Mouse (Mus musculus) lung, postnatal 0 days (tissue): ENCODE measurements around the gene Reep6. TPM values are rescaled to one million over a fixed set of nuclear protein-coding genes. Genes with fewer than 3 reads are reported as not detected.

Source experiments
- ATAC-seq: fragments of 200-750 bp; cut with Nextera tagmentation; 2 replicates; pipeline ENCODE4 v1.8.0; 2017; ENCODE audit warnings: moderate library complexity
- DNase-seq: peaks from one replicate; pipeline ENCODE4 v3.0.0-alpha.2; 2016; ENCODE audit warnings: low spot score
- H3K27ac ChIP-seq: fragments of 300-500 bp; sonication (generic); 2 replicates; pipeline ENCODE4 v1.5.1; 2014; ENCODE audit warnings: antibody characterized with exemption, mild to moderate bottlenecking, low read length, mixed read lengths
- H3K27me3 ChIP-seq: fragments of 300-500 bp; sonication (generic); replicated peaks from 2 replicates; pipeline ENCODE4 v1.6.1; 2014; ENCODE audit warnings: low read length, mixed read lengths; ENCODE audit not compliant: insufficient read depth
- H3K36me3 ChIP-seq: fragments of 300-500 bp; sonication (generic); 2 replicates; pipeline ENCODE4 v1.6.1; 2014; ENCODE audit warnings: low read length, mixed read lengths; ENCODE audit not compliant: insufficient read depth
- H3K4me1 ChIP-seq: fragments of 300-500 bp; sonication (generic); 2 replicates; pipeline ENCODE4 v1.6.1; 2014; ENCODE audit warnings: antibody characterized with exemption, low read depth, low read length, mixed read lengths; ENCODE audit not compliant: insufficient read depth
- H3K4me2 ChIP-seq: fragments of 300-500 bp; sonication (generic); replicated peaks from 2 replicates; pipeline ENCODE4 v1.6.1; 2014; ENCODE audit warnings: low read depth, mild to moderate bottlenecking, low read length, moderate library complexity, mixed read lengths
- H3K4me3 ChIP-seq: fragments of 300-500 bp; sonication (generic); 2 replicates; pipeline ENCODE4 v1.5.1; 2014; ENCODE audit warnings: low read depth, low read length
- H3K9ac ChIP-seq: fragments of 300-500 bp; sonication (generic); replicated peaks from 2 replicates; pipeline ENCODE4 v1.6.1; 2014; ENCODE audit warnings: low read depth, mild to moderate bottlenecking
- H3K9me3 ChIP-seq: fragments of 300-500 bp; sonication (generic); 2 replicates; pipeline ENCODE4 v1.6.1; 2016; ENCODE audit warnings: low read length, mixed read lengths
- CTCF ChIP-seq: IDR thresholded peaks from 2 replicates; pipeline ENCODE4 v1.5.1; 2016; ENCODE audit warnings: antibody characterized with exemption, mild to moderate bottlenecking
- EP300 ChIP-seq: IDR thresholded peaks from 2 replicates; pipeline ENCODE4 v1.6.1; 2016; ENCODE audit warnings: antibody characterized with exemption, mild to moderate bottlenecking, control low read depth
- WGBS: fragments of 180-500 bp; shearing (Covaris S2); extraction: QIAGEN DNeasy Blood & Tissue Kit; methylation state at CpG from one replicate; pipeline ENCODE4 v1.1.7; 2014; 5-methylcytosine and 5-hydroxymethylcytosine counted together
- polyA plus RNA-seq: library from polyadenylated mRNA; unstranded; fragments of >200 nt; fragmentation: Nextera tagmentation; extraction: Ambion mirVana; gene quantifications from 2 replicates; pipeline ENCODE4 v1.2.1, GENCODE M21; 2015

Gene Reep6
- polyA plus RNA-seq, 1 experiment from 2014 or later: 17.6 TPM

DNA sequence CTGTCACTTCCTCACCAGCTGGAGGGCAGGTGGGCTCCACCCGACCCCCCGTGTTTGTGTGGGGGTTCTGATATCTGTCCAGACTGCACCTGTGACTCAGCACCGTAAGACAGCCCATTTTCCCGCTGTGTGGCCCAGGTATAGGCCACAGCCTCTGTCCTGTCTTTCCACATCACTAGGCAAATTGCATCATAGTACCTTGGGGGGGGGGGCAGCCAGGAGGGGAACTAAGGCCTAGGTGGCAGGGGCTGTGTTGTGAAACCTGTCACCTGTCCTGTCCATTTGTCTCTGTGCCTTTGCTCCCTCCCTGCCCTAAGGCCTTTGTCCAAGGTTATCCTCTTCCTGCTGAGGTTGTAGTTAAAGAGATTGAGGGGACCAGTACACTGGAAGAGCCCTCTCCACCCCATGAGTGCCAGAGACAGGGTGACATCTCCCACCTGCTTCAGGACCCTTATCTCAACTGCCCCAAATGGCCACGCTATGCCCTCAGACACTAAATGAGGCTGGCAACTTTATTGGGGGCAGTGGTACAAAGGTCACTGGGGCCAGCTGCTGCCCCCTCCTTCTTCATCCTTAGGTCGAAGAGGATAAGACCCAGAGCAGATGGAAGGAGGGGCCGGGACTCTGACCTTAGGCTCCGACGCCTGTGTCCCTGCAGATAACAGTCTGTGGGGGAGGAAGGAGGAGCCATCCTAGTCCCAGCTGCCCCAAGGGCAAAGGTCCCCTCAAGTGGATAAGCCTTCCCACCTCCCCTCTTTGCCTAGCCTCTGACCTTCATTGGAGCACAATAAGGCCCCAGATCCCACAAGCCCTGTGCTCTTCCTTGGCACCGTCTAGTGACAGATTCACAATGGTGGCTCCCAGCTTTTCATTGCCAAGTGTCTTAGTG is 2.1 kb downstream of the Reep6 start:
- Histone ChIP-seq H3K4me1 (peaks cover 4% of the 10 kb centered on the region), H3K27me3 (no peaks in the 10 kb centered on the region; the same call in 1 of the 2 replicates), H3K4me2 (peak overlapping the region; percentile 78; the same call in 1 of the 2 replicates), H3K9me3 (no peaks in the 10 kb centered on the region), H3K4me3 (no peak overlapping the region), H3K36me3 (no peaks in the 10 kb centered on the region), H3K9ac (no peak overlapping the region), H3K27ac (peak overlapping the region; percentile 51)
- no peak for TF ChIP-seq CTCF
- TF ChIP-seq EP300: no peak
- DNase-seq: no peak
- WGBS: 54% methylated on average over 10 of the region's 10 CpGs
- no peak for ATAC-seq

DNA sequence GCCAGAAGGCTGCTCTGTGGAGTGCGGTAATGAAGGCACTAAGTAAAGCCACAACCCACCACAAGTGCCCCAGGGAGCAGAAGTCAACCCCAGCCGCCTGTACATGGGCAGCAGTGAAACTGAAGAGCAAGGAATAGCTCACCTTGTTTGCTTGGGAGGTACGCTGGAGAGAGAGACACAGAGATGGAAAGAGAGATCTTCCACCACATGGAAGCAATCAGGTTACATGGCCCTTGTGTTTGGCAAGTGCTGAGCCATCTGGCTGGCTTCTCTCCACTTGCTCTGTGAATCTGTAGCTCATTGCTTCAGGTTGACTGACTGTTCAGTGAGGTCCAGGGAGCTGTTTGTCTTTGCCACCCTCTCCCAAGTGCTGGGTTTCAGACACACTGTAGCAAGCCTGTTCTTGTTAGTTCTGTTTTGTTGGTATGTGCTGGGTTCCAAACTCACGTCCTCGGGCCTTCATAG is 2.8 kb downstream of the Reep6 start:
- Histone ChIP-seq H3K4me2 (no peak overlapping the region), H3K9me3 (no peaks in the 10 kb centered on the region), H3K36me3 (no peaks in the 10 kb centered on the region), H3K27ac (no peak overlapping the region; the same call in 1 of the 2 replicates), H3K9ac (no peak overlapping the region), H3K4me3 (no peak overlapping the region), H3K27me3 (no peaks in the 10 kb centered on the region; the same call in 1 of the 2 replicates), H3K4me1 (peaks cover 4% of the 10 kb centered on the region)
- WGBS: 79% methylated on average over 5 of the region's 5 CpGs
- DNase-seq: no peak
- no peak for ATAC-seq
- no peak for TF ChIP-seq EP300
- TF ChIP-seq CTCF: no peak

DNA sequence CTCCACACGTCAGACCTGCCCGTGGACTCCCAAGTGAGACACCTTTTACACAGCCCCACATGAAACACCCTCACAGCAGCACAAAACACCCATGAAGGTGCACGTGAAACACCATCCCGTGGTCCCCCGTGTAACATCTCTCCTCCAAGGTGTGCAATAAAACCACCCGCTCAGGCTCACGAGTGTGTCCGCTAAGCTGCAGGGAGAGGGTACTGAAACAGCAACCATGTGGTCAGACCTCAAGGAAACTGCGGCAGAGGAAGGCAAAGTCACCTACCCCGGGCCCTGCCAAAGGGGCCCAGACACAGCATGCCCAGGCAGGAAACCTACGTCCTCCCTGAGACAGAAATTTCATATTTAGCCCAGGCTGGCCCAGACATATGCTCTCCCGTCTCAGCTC is 6.5 kb downstream of the Reep6 start:
- Histone ChIP-seq H3K27ac (no peak overlapping the region), H3K4me3 (no peak overlapping the region), H3K9ac (no peak overlapping the region), H3K4me2 (no peak overlapping the region), H3K36me3 (no peaks in the 10 kb centered on the region), H3K9me3 (no peaks in the 10 kb centered on the region), H3K27me3 (peaks cover 7% of the 10 kb centered on the region), H3K4me1 (no peaks in the 10 kb centered on the region; the same call in 1 of the 2 replicates)
- WGBS: 80% methylated on average over 12 of the region's 12 CpGs
- ATAC-seq (no peak), DNase-seq (no peak)
- TF ChIP-seq EP300: no peak
- no peak for TF ChIP-seq CTCF

DNA sequence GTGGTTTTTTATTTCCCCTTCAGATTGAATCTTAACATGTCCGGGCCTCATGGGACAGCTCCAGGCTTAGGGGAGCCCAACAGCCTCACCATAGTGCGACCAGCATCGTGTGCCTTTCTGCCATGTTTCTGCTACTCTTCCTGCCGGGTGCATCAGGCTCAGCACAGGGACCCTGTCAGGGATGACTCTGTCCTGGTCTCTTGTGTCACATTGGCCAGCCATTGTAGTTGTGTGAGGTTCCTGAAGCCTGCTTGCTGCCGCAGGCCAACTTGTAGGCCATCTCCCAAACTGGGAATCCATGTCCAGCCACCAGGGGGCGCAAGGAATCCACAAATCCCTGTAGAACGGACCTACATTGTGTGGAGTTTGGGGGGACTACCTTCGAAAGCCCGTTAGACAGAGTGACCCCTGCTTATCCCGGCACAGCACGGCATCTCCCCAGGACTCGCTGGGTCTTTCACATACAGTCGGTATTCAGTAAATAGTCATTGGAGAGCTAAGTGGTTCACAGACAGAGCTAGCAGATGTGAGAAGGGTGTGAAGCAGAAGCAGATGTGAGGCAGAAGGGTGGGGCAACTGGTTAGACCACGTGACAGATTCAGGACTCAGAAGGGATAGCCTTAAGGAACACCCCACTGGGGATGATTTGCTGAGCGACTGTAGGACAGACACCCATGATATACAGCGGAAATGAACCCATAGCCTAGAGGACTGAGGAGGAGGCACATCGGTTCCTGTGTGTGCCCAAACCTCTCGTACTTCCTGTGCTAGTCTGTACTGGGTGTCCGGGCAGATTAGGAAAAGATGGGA is 10.4 kb downstream of the Reep6 start:
- no peaks in the 10 kb centered on the region for H3K9me3 ChIP-seq
- H3K4me2 ChIP-seq: 0 out of 2 replicates have a peak overlapping the region, but pooled peaks have one; percentile 15
- H3K27me3 ChIP-seq: peaks cover 22% of the 10 kb centered on the region
- ATAC-seq (peak; percentile 30), DNase-seq (peak; percentile 77)
- WGBS: 17% methylated on average over 19 of the region's 19 CpGs
- no peak overlapping the region for H3K4me3 ChIP-seq
- no peak overlapping the region for H3K27ac ChIP-seq
- H3K4me1 ChIP-seq: peaks cover 7% of the 10 kb centered on the region; the same call in 1 of the 2 replicates
- no peaks in the 10 kb centered on the region for H3K36me3 ChIP-seq
- TF ChIP-seq CTCF (peak; percentile 94), EP300 (no peak)
- no peak overlapping the region for H3K9ac ChIP-seq

DNA sequence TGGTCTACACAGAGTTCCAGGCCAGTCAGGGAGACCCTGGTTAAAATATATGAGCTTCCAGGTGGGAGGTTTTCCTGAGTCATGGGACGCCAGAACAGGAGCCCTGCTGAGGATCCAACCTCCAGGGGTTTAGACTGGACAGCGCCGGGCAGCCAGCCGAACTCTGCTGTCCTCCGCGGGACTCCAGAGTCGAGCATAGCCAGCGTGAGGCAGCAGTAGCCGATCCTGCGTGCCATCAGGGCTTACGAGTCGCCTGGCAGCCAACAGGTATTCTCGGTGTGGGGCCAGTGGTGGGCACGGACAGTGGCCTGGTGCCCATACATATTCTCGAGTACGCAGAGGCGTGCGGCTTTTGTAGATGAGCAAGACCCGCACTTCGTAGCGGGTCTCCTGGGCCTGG is 11.3 kb downstream of the Reep6 start:
- TF ChIP-seq CTCF: no peak
- TF ChIP-seq EP300: no peak
- 26% methylated on average over 21 of the region's 21 CpGs for WGBS
- Histone ChIP-seq H3K27me3 (peaks cover 22% of the 10 kb centered on the region), H3K36me3 (no peaks in the 10 kb centered on the region), H3K9ac (no peak overlapping the region), H3K4me1 (peaks cover 7% of the 10 kb centered on the region; the same call in 1 of the 2 replicates), H3K4me2 (no peak overlapping the region), H3K4me3 (no peak overlapping the region), H3K27ac (no peak overlapping the region), H3K9me3 (no peaks in the 10 kb centered on the region)
- DNase-seq: no peak
- ATAC-seq: no peak
